Mouse (Mus musculus): ENCODE results near the gene Dnajc30.

The Dnajc30 gene

GRCm38 (mm10) chr5:135109017-135109416, 45.0 kb downstream of the Dnajc30 start:
- DNase-seq (ENCODE audit: low spot score in 2 of 2), result no peak

GRCm38 (mm10) chr5:135109426-135109825, 45.4 kb downstream of the Dnajc30 start:
- DNase-seq (ENCODE audit: low spot score in 2 of 2), result no peak

- DNase-seq (ENCODE audit: low spot score in 2 of 2), result no peak
These were observed 46.0 kb downstream of the Dnajc30 start for GRCm38 (mm10) chr5:135109976-135110375.

GRCm38 (mm10) chr5:135113782-135114181, 49.8 kb downstream of the Dnajc30 start:
- no peak for DNase-seq (ENCODE audit: low spot score in 2 of 2)

- DNase-seq (ENCODE audit: low spot score in 2 of 2), result peak; percentile 9 to 22
These were observed 51.2 kb downstream of the Dnajc30 start for GRCm38 (mm10) chr5:135115241-135115640.
